Mouse (Mus musculus): ENCODE data around the gene Slc23a2.

The Slc23a2 gene

GRCm38 (mm10) chr2:132048143-132048772 is 96.7 kb downstream of the Slc23a2 start:
- DNase-seq (ENCODE audit: low read depth, low spot score), result no peak

GRCm38 (mm10) chr2:132047364-132047763 is 97.5 kb downstream of the Slc23a2 start:
- no peak for DNase-seq (ENCODE audit: low read depth, low spot score)

- no peak for DNase-seq (ENCODE audit: low read depth, low spot score)
Measured at GRCm38 (mm10) chr2:132046659-132047058, 98.2 kb downstream of the Slc23a2 start.

GRCm38 (mm10) chr2:132044320-132045274 is 100.3 kb downstream of the Slc23a2 start:
- DNase-seq (ENCODE audit: low read depth, low spot score), result peak; percentile 81

GRCm38 (mm10) chr2:132043101-132043621 is 101.7 kb downstream of the Slc23a2 start:
- DNase-seq (ENCODE audit: low read depth, low spot score), result no peak

GRCm38 (mm10) chr2:132039894-132040293 is 105.0 kb downstream of the Slc23a2 start:
- no peak for DNase-seq (ENCODE audit: low read depth, low spot score)

- no peak for DNase-seq (ENCODE audit: low read depth, low spot score)
Measured at GRCm38 (mm10) chr2:132036326-132036725, 108.6 kb downstream of the Slc23a2 start.

GRCm38 (mm10) chr2:132035470-132035835 is 109.5 kb downstream of the Slc23a2 start:
- no peak for DNase-seq (ENCODE audit: low read depth, low spot score)

GRCm38 (mm10) chr2:132034590-132035469 is 110.1 kb downstream of the Slc23a2 start:
- no peak for DNase-seq (ENCODE audit: low read depth, low spot score)

GRCm38 (mm10) chr2:132031364-132032095 is 113.4 kb downstream of the Slc23a2 start:
- no peak for DNase-seq (ENCODE audit: low read depth, low spot score)

GRCm38 (mm10) chr2:132030418-132031363 is 114.2 kb downstream of the Slc23a2 start:
- DNase-seq (ENCODE audit: low read depth, low spot score), result peak; percentile 52

- DNase-seq (ENCODE audit: low read depth, low spot score), result peak; percentile 98
Measured at GRCm38 (mm10) chr2:132029646-132030417, 115.1 kb downstream of the Slc23a2 start, which contains the start of gene Rassf2. TSS of gene Rassf2 (minus strand) at chr2:132030258.

- peak; percentile 74 for DNase-seq (ENCODE audit: low read depth, low spot score)
Measured at GRCm38 (mm10) chr2:132028894-132029605, 115.9 kb downstream of the Slc23a2 start.

GRCm38 (mm10) chr2:132028107-132028506 is 116.8 kb downstream of the Slc23a2 start:
- peak; percentile 36 for DNase-seq (ENCODE audit: low read depth, low spot score)

GRCm38 (mm10) chr2:132027366-132027765 is 117.5 kb downstream of the Slc23a2 start:
- peak; percentile 33 for DNase-seq (ENCODE audit: low read depth, low spot score)

GRCm38 (mm10) chr2:132024028-132024427 is 120.9 kb downstream of the Slc23a2 start:
- no peak for DNase-seq (ENCODE audit: low read depth, low spot score)

GRCm38 (mm10) chr2:132022621-132023020 is 122.3 kb downstream of the Slc23a2 start:
- no peak for DNase-seq (ENCODE audit: low read depth, low spot score)

- no peak for DNase-seq (ENCODE audit: low read depth, low spot score)
Measured at GRCm38 (mm10) chr2:132021616-132022015, 123.3 kb downstream of the Slc23a2 start.
